9 mouse cellular contexts compared by ENCODE assay signal in genomic region chr16:97697769-97698168, GRCm38 (mm10).
A peak's percentile ranks its signal among the peaks of the same experiment; 100 is the strongest.
DNase-seq lines count a peak whose midpoint lies in the region; ATAC-seq and TF ChIP-seq lines count a peak whose summit lies in the region.
"Had no signal": no experiment of that assay in that cellular context is flagged by ENCODE, and none has a peak within 500 bp of the region (broad histone marks: within the 10 kb centered on the region; RNA-seq: fewer than 3 reads in every experiment).

No protein-coding gene starts in this region.

- WGBS in liver, embryonic 14.5 days (ENCODE audit: insufficient replicate concordance), result 11% methylated on average over 1 of the region's 1 CpGs
- 0% methylated on average over 1 of the region's 1 CpGs for WGBS in stomach, postnatal 0 days

- no peaks in the 10 kb centered on the region for H3K9me3 ChIP-seq in liver, embryonic 14.5 days (ENCODE audit: control insufficient read depth, low read length)
- no peaks in the 10 kb centered on the region for H3K9me3 ChIP-seq in stomach, postnatal 0 days (ENCODE audit: control insufficient read depth, low read length)

- no peaks in the 10 kb centered on the region for H3K4me1 ChIP-seq in liver, embryonic 14.5 days (replicated peaks; ENCODE audit: control insufficient read depth in 2 of 2, insufficient read depth in 2 of 2, low read length in 1 of 2)
- H3K4me1 ChIP-seq in stomach, postnatal 0 days (replicated peaks; ENCODE audit: control insufficient read depth, insufficient read depth), result no peaks in the 10 kb centered on the region

- no peak overlapping the region for H3K4me3 ChIP-seq in liver, embryonic 14.5 days (ENCODE audit: insufficient read depth in 1 of 2, low read depth in 2 of 2, low read length in 2 of 2)
- H3K4me3 ChIP-seq in stomach, postnatal 0 days (ENCODE audit: low read depth, low read length), result no peak overlapping the region
- H3K4me3 ChIP-seq: erythroblast, embryonic 14.5 days had no signal

- peak; percentile 20 for DNase-seq in adrenal gland, postnatal 10 days
- no peak for DNase-seq in adrenal gland, postnatal 25 days
- DNase-seq in testis, postnatal 10 days (ENCODE audit: low spot score), result peak; percentile 45
- DNase-seq in testis, postnatal 14 days (ENCODE audit: low spot score), result no peak
- DNase-seq in liver, embryonic 14.5 days (ENCODE audit: low read depth in 3 of 3, low spot score in 3 of 3), result peak in 2 of 3 experiments; percentile 9 to 14
- DNase-seq in stomach, postnatal 0 days (ENCODE audit: low spot score), result peak; percentile 75
- DNase-seq in spleen, postnatal 14 days (ENCODE audit: low spot score in 2 of 2), result no peak

- H3K36me3 ChIP-seq in liver, embryonic 14.5 days (replicated peaks; ENCODE audit: control insufficient read depth, insufficient read depth, low read depth), result no peaks in the 10 kb centered on the region
- no peaks in the 10 kb centered on the region for H3K36me3 ChIP-seq in stomach, postnatal 0 days (ENCODE audit: control insufficient read depth, insufficient read depth, low read length)

- H3K27me3 ChIP-seq in liver, embryonic 14.5 days (ENCODE audit: control insufficient read depth, insufficient read depth, low read length), result no peaks in the 10 kb centered on the region
- no peaks in the 10 kb centered on the region for H3K27me3 ChIP-seq in stomach, postnatal 0 days (ENCODE audit: control insufficient read depth, insufficient read depth, low read length)

- TF ChIP-seq CTCF in liver, embryonic 14.5 days (IDR thresholded peaks at IDR 0.05; ENCODE audit: low read depth), result peak; percentile 54
- TF ChIP-seq CTCF in stomach, postnatal 0 days (IDR thresholded peaks at IDR 0.05; ENCODE audit: low read depth), result peak; percentile 65

- no peak overlapping the region for H3K9ac ChIP-seq in liver, embryonic 14.5 days (replicated peaks)
- no peak overlapping the region for H3K9ac ChIP-seq in stomach, postnatal 0 days (ENCODE audit: low read length)

- peak; percentile 59 for ATAC-seq in liver, embryonic 14.5 days (ENCODE audit: insufficient read depth)
- peak; percentile 90 for ATAC-seq in stomach, postnatal 0 days (ENCODE audit: low FRiP score, low TSS enrichment)
- no peak for ATAC-seq in inflammation-experienced regulatory T-cells, adult 6 months

- TF ChIP-seq EP300 in liver, embryonic 14.5 days (IDR thresholded peaks at IDR 0.05; ENCODE audit: low read depth), result no peak
- TF ChIP-seq EP300 in stomach, postnatal 0 days (optimal IDR thresholded peaks at IDR 0.05), result no peak

- H3K4me2 ChIP-seq in liver, embryonic 14.5 days (ENCODE audit: low read depth), result no peak overlapping the region
- H3K4me2 ChIP-seq in stomach, postnatal 0 days (replicated peaks; ENCODE audit: low read depth), result no peak overlapping the region

- H3K27ac ChIP-seq in liver, embryonic 14.5 days, result no peak overlapping the region
- H3K27ac ChIP-seq in stomach, postnatal 0 days (replicated peaks), result no peak overlapping the region

Comparison
In these comparisons a context has a peak if more than half of its experiments do, and no peak if none do; other contexts are left out.
1. DNase-seq: peak in adrenal gland, postnatal 10 days (single experiment), testis, postnatal 10 days (single experiment), liver, embryonic 14.5 days (2 of 3) and stomach, postnatal 0 days (single experiment); none in adrenal gland, postnatal 25 days (single experiment), testis, postnatal 14 days (single experiment) and spleen, postnatal 14 days (0 of 2).